Mouse (Mus musculus): Measurements from ENCODE around the gene Psmd9.
A peak's percentile ranks its signal among the peaks of the same experiment; 100 is the strongest.

The Psmd9 gene

GRCm38 (mm10) chr5:123256841-123257755 is 87.9 kb downstream of the Psmd9 start:
- peak; percentile 31 to 51 for DNase-seq

- DNase-seq, result peak in 1 of 2 experiments; percentile 52
Measured at GRCm38 (mm10) chr5:123258990-123259389, 89.8 kb downstream of the Psmd9 start.

- DNase-seq, result no peak
Measured at GRCm38 (mm10) chr5:123260698-123261097, 91.5 kb downstream of the Psmd9 start.

- no peak for DNase-seq
Measured at GRCm38 (mm10) chr5:123266909-123267308, 97.7 kb downstream of the Psmd9 start.

GRCm38 (mm10) chr5:123268477-123269474 is 99.6 kb downstream of the Psmd9 start:
- no peak for DNase-seq

- no peak for DNase-seq
Measured at GRCm38 (mm10) chr5:123270917-123271316, 101.7 kb downstream of the Psmd9 start.

- DNase-seq, result no peak
Measured at GRCm38 (mm10) chr5:123272927-123273326, 103.7 kb downstream of the Psmd9 start.

GRCm38 (mm10) chr5:123276636-123277341 is 107.6 kb downstream of the Psmd9 start:
- no peak for DNase-seq

GRCm38 (mm10) chr5:123277342-123277701 is 108.1 kb downstream of the Psmd9 start:
- peak; percentile 14 to 46 for DNase-seq

GRCm38 (mm10) chr5:123277704-123278103 is 108.5 kb downstream of the Psmd9 start:
- no peak for DNase-seq

- no peak for DNase-seq
Measured at GRCm38 (mm10) chr5:123279248-123279647, 110.0 kb downstream of the Psmd9 start.

- DNase-seq, result no peak
Measured at GRCm38 (mm10) chr5:123281336-123282136, 112.3 kb downstream of the Psmd9 start.

GRCm38 (mm10) chr5:123285174-123285573 is 116.0 kb downstream of the Psmd9 start:
- peak in 1 of 2 experiments; percentile 53 for DNase-seq

- peak in 1 of 2 experiments; percentile 36 for DNase-seq
Measured at GRCm38 (mm10) chr5:123288079-123288478, 118.9 kb downstream of the Psmd9 start.

- DNase-seq, result no peak
Measured at GRCm38 (mm10) chr5:123294653-123295052, 125.4 kb downstream of the Psmd9 start.

- DNase-seq, result peak in 1 of 2 experiments; percentile 12
Measured at GRCm38 (mm10) chr5:123296224-123296806, 127.1 kb downstream of the Psmd9 start.

GRCm38 (mm10) chr5:123296972-123297754 is 128.0 kb downstream of the Psmd9 start:
- DNase-seq, result no peak

GRCm38 (mm10) chr5:123297830-123298229 is 128.6 kb downstream of the Psmd9 start:
- no peak for DNase-seq

GRCm38 (mm10) chr5:123298526-123298925 is 129.3 kb downstream of the Psmd9 start:
- DNase-seq, result peak in 1 of 2 experiments; percentile 13
